Mouse (Mus musculus) small intestine, adult 2 months (tissue): ENCODE data around the gene Apoc4. TPM values are rescaled to one million over a fixed set of nuclear protein-coding genes. Genes with fewer than 3 reads are reported as not detected.
"Not testable (repeated sequence)": the region's sequence is repeated elsewhere in the genome, so short reads cannot be mapped to it uniquely, and the experiment has no call there.

Experiments
- H3K27ac ChIP-seq: fragments of 200-500 bp; 2 replicates; pipeline ENCODE4 v1.5.1; 2012; ENCODE audit warnings: low read depth, low read length, control low read depth, inconsistent platforms; ENCODE audit not compliant: insufficient read depth
- H3K27me3 ChIP-seq: fragments of 200-500 bp; 2 replicates; pipeline ENCODE4 v1.6.1; 2012; ENCODE audit warnings: mild to moderate bottlenecking, moderate library complexity, low read length, inconsistent platforms; ENCODE audit not compliant: control insufficient read depth, insufficient read depth
- H3K36me3 ChIP-seq: fragments of 200-500 bp; 2 replicates; pipeline ENCODE4 v1.6.1; 2012; ENCODE audit warnings: mild to moderate bottlenecking, low read length, control low read depth, inconsistent platforms; ENCODE audit not compliant: control insufficient read depth, insufficient read depth
- H3K4me1 ChIP-seq: fragments of 200-500 bp; 2 replicates; pipeline ENCODE4 v1.6.1; 2012; ENCODE audit warnings: low read length, inconsistent platforms, mixed read lengths; ENCODE audit not compliant: control insufficient read depth, insufficient read depth, insufficient read length
- H3K4me3 ChIP-seq: fragments of 200-500 bp; 2 replicates; pipeline ENCODE4 v1.5.1; 2012; ENCODE audit warnings: low read depth, mild to moderate bottlenecking, control low read depth, inconsistent platforms, low read length, moderate library complexity
- CTCF ChIP-seq: fragments of 200-500 bp; IDR thresholded peaks from 2 replicates; pipeline ENCODE4 v1.5.1; 2012; ENCODE audit warnings: low read depth, mild to moderate bottlenecking, control low read depth, inconsistent platforms, low read length, moderate library complexity, mixed read lengths; ENCODE audit not compliant: insufficient replicate concordance, insufficient read length; ENCODE audit errors: extremely low read depth
- POLR2A ChIP-seq: fragments of 200-500 bp; IDR thresholded peaks from 2 replicates; pipeline ENCODE4 v1.6.1; 2012; ENCODE audit warnings: low read depth, mild to moderate bottlenecking, control low read depth, inconsistent platforms, low read length, moderate library complexity
- WGBS: fragments of 180-500 bp; shearing (Covaris S2); methylation state at CpG from one replicate; pipeline ENCODE4 v1.1.7; 2018; 5-methylcytosine and 5-hydroxymethylcytosine counted together
- polyA plus RNA-seq: library from polyadenylated mRNA; depleted of rRNA; stranded (reverse); fragments of >200 nt; gene quantifications from 2 replicates; pipeline ENCODE4 v1.2.3, GENCODE M21; 2012

Apoc4 gene
- polyA plus RNA-seq, 1 experiment = 1.4 TPM

DNA sequence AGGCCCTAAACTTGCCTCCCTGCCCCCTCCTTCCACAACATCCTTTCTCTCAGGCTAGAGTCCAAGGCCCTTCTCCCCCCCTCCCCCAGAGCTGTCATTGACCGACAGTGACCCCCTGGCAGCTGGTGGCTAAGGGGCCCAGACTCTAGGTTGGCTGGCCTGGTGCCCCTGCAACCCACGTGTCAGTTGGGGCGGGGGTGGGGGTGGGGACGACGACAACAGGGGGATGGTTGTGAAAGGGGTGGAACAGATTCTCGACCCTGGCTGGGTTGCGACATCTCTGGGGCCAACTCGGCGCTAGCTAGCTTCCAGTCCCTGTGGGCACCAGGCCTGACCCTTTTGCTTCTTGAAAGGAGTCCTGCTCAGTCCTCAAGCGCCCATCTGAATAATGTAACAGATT, 12.1 kb upstream of the Apoc4 start:
- Histone ChIP-seq H3K27me3 (no peaks in the 10 kb centered on the region), H3K36me3 (no peaks in the 10 kb centered on the region), H3K27ac (no peak overlapping the region), H3K4me1 (peaks cover 15% of the 10 kb centered on the region), H3K4me3 (no peak overlapping the region)
- no peak for TF ChIP-seq CTCF
- no peak for TF ChIP-seq POLR2A
- 52% methylated on average over 10 of the region's 10 CpGs for WGBS

DNA sequence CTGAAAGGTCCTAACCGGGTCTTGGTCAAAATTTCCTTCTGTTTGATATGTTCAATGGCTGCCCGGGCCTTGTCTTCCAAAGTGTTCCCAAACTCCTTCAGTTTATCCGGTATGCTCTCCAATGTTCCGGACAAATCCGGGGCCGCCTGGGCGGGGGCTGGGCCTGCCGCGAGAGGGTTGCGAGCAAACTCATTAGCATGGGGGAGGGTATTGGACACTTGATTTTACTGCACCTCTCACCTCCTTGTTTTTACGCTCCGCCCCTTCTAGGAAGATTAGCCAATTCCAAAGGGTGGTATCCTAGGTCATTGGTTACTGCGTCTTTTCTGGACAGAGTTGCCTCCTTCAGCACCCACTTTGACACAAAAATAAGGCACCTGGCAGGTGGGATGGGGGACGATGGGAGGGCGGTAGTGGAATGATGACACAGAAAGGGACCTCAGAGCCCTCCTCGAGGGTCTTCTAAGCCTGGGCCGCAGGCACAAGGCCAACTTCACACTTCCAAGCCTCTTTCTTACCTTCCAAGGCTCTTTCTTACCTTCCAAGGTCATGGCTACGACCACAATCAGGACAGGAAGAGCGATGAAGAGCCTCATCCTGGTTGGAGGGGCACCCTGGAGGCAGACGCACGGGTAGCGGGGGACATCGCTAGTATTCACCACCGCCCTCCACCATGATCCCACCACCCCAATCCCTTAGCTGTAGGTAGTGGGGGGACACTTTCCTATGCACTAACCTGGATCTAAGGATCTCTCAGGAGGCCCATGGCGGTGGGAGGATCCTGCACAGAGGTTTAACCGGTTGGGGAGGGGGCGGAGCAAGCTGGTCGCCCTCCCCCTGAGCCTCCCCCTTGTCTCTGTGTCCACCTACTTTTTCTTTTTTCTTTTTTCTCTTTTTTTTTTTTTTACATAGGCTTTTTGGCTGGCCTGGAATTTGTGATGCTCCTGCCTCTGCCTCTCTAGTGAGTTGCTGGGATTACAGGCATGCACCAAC, 10.9 kb upstream of the Apoc4 start, which contains the start of gene Apoc1:
Apoc1 (minus strand) TSS at position 788 of the 993 bp plus-strand sequence.
- whole genome bisulfite sequencing = 65% methylated on average over 28 of the region's 28 CpGs
- H3K4me1 ChIP-seq = peaks cover 15% of the 10 kb centered on the region
- no peaks in the 10 kb centered on the region for H3K36me3 ChIP-seq
- H3K4me3 ChIP-seq = peak within 1 kb of the TSS; percentile 3; the same call in 1 of the 2 replicates
- TF ChIP-seq CTCF = no peak
- no peak for TF ChIP-seq POLR2A
- no peaks in the 10 kb centered on the region for H3K27me3 ChIP-seq
- H3K27ac ChIP-seq = no peak within 1 kb of the TSS

DNA sequence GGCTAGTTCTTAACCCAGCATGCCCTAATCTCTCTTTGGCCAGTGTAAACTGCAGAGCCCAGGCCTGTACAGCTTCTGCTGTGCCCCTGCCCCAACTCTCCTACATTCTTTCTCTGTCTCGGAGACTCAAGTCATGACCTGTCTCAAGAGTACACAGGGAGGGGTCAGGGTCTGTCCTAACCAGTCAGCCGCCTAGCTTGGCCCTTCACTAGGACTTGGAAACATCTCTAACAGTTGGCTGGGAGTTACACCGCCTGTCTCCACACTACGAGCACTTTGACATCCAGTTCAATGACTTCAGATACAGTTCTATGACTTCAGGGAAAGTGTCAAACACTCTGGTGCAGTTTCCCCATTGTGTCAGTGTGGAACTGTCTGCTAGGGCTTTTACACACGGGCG, 10.2 kb upstream of the Apoc4 start:
- Histone ChIP-seq H3K4me1 (peaks cover 15% of the 10 kb centered on the region), H3K27me3 (no peaks in the 10 kb centered on the region), H3K36me3 (no peaks in the 10 kb centered on the region), H3K4me3 (peak overlapping the region; percentile 3; the same call in 1 of the 2 replicates), H3K27ac (no peak overlapping the region)
- WGBS = 82% methylated on average over 6 of the region's 6 CpGs
- TF ChIP-seq POLR2A (no peak), CTCF (no peak)

DNA sequence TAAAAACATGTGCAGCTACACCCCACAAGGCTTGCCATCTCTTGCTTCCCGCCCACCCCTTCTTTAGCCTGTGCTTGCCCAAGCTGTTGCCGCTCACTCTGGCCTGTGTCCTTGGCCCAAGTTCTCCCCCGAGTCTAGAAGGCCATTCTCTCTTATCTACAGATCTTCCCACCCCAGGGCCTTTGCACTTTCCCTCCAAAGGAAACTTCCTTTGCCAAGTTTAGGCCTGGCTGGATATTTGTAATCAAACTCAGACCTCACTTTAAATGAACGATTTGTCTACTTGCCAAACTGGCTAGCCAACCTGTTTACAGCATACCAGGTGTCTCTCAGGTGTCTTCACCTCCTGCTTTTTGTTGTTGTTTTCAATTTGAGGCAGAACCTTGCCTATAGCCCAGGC, 9.6 kb upstream of the Apoc4 start:
- no peaks in the 10 kb centered on the region for H3K36me3 ChIP-seq

DNA sequence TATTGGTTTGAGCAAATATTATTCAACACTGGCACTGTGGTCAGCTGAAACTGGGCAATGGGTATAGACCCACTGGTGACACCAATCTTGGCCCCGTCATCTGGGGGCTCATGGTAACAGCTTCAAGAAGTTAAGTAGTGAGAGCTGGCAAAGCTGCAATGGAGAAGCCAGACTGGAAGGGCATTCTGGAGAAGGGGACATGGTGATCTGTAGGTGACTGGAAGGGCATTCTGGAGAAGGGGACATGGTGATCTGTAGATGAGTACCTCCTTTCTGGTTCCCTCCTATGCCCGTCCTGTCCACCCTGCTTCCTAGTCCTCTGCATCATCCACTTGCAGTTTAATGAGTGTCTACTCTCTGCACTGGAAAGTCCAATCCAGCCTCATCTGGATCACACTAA, 7.3 kb upstream of the Apoc4 start:
- Histone ChIP-seq H3K36me3 (no peaks in the 10 kb centered on the region), H3K4me1 (peaks cover 11% of the 10 kb centered on the region), H3K4me3 (no peak overlapping the region), H3K27me3 (no peaks in the 10 kb centered on the region), H3K27ac (no peak overlapping the region)
- TF ChIP-seq POLR2A (no peak), CTCF (no peak)
- WGBS = 100% methylated on average over 2 of the region's 2 CpGs

More for the DNA sequence above, 9.6 kb upstream of the Apoc4 start:
- no peak overlapping the region for H3K4me3 ChIP-seq
- H3K27me3 ChIP-seq = no peaks in the 10 kb centered on the region
- TF ChIP-seq CTCF (no peak), POLR2A (no peak)
- H3K27ac ChIP-seq = no peak overlapping the region
- peaks cover 15% of the 10 kb centered on the region for H3K4me1 ChIP-seq
- 44% methylated on average over 4 of the region's 4 CpGs for WGBS

DNA sequence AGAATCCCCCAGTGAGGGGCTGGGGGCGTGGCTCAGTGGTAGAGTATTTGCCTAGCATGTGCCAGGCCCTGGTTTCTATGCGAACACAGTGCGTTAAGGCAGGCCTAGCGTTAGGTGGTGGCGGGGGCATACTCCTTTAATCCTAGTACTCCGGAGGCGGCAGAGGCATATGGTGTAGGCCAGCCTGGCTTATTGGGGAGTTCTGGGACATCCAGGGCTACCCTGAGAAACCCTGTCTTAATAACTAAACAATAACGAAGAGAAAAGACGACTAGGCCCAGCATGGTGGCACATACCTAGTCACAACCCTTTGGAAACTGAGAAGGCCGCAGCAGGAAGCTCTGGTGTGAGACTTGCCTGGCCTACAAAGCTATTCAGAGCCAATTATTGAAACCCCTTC, 6.8 kb upstream of the Apoc4 start:
- Histone ChIP-seq H3K36me3 (no peaks in the 10 kb centered on the region), H3K27ac (no peak overlapping the region), H3K27me3 (no peaks in the 10 kb centered on the region), H3K4me3 (no peak overlapping the region), H3K4me1 (peaks cover 11% of the 10 kb centered on the region)
- TF ChIP-seq POLR2A = no peak
- TF ChIP-seq CTCF = no peak
- WGBS = 93% methylated on average over 10 of the region's 10 CpGs

DNA sequence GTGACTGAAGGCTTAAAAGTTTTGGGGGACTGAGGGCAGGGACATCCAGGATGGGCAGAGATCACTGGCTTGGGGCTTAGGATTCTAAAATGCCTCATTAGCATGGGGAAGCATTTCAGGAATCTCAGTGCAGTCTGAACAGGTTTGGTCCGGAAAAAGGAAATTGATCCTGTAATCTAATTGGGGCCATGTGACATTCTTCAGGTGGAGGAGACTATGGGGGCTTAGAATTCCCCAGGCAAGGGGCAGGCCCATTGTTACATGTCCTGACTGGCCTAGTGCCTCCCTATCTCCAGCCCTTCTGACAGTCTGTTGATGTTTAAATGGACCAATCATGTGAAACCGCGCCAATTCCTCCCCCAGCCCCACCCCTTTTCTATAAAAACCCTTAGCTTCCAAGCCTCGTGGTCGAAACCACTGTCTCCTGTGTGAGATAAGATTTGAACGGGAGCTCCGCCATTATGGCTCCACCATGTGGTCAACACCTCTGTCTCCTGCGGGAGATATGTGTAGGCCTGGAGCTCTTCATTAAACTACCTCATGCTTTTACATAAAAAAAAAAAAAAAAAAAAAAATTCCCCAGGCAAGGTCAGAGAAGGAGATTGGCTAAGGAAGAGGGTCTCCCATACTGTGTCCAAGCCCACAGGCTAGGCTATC, 5.8 kb upstream of the Apoc4 start:
- not testable (repeated sequence) for H3K4me3 ChIP-seq, H3K36me3 ChIP-seq, H3K27ac ChIP-seq, H3K27me3 ChIP-seq, H3K4me1 ChIP-seq
- WGBS = 44% methylated on average over 8 of the region's 8 CpGs
